7 mouse cellular contexts compared by ENCODE assay signal in the genomic region with DNA sequence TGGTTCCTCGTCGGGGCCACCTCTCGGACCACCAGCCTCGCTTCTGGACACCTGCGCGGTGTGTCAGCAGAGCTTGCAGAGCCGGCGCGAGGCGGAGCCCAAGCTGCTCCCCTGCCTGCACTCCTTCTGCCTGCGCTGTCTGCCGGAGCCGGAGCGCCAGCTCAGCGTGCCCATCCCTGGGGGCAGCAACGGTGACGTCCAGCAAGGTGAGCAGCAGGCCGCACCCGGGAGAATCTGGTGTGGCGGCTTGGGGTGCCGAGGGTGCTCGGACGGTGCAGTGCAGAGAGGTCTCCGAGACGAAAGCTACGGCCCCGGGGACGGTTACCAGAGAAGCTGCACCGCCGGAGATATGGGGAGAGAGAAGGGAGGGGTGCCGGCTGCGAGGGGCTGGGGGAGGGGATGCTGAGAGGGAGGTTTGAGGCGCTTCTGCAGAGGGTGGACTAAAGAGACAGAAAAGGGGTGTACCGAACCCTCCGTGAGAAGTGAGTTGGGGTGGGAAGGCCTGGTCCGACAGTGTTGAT. TPM values are rescaled to one million over a fixed set of nuclear protein-coding genes. Genes with fewer than 3 reads are reported as not detected.
DNase-seq lines count a peak whose midpoint lies in the region; ATAC-seq and TF ChIP-seq lines count a peak whose summit lies in the region.

No protein-coding gene starts in this region.

- peak overlapping the region; percentile 84 for H3K4me2 ChIP-seq in limb, embryonic 14.5 days (replicated peaks; ENCODE audit: low read depth, low read length, severe bottlenecking)
- H3K4me2 ChIP-seq in midbrain, embryonic 15.5 days = peak overlapping the region; percentile 64

- peaks cover 7% of the 10 kb centered on the region; the same call in 1 of the 2 replicates for H3K36me3 ChIP-seq in limb, embryonic 14.5 days (ENCODE audit: control insufficient read depth, insufficient read depth, low read length)
- no peaks in the 10 kb centered on the region for H3K36me3 ChIP-seq in midbrain, embryonic 15.5 days (replicated peaks)

- no peaks in the 10 kb centered on the region for H3K9me3 ChIP-seq in limb, embryonic 14.5 days (ENCODE audit: control insufficient read depth, low read length)
- no peaks in the 10 kb centered on the region for H3K9me3 ChIP-seq in midbrain, embryonic 15.5 days

- no peaks in the 10 kb centered on the region for H3K27me3 ChIP-seq in limb, embryonic 14.5 days (ENCODE audit: control insufficient read depth, insufficient read depth, low read length)
- H3K27me3 ChIP-seq in midbrain, embryonic 15.5 days (replicated peaks) = no peaks in the 10 kb centered on the region

- whole genome bisulfite sequencing in limb, embryonic 14.5 days = under 1% methylated on average over 32 of the region's 36 CpGs
- 0% methylated on average over 36 of the region's 36 CpGs for WGBS in midbrain, embryonic 15.5 days

- peak; percentile 48 for DNase-seq in adrenal gland, adult 8-10 months
- DNase-seq in embryo, embryonic 10.5 days (ENCODE audit: low spot score) = peak; percentile 64
- DNase-seq in gastrocnemius, postnatal 25 days = peak; percentile 43
- DNase-seq in kidney, adult 11 months = peak; percentile 50
- peak; percentile 16 for DNase-seq in limb, embryonic 14.5 days (ENCODE audit: low spot score)
- DNase-seq in spleen, postnatal 10 days (ENCODE audit: low spot score in 2 of 2) = peak; percentile 70 to 71

- H3K27ac ChIP-seq in limb, embryonic 14.5 days (replicated peaks; ENCODE audit: low read depth, low read length) = peak overlapping the region; percentile 96
- peak overlapping the region; percentile 99 for H3K27ac ChIP-seq in midbrain, embryonic 15.5 days

- ATAC-seq in limb, embryonic 14.5 days (ENCODE audit: low FRiP score, low read depth) = peak; percentile 21
- ATAC-seq in midbrain, embryonic 15.5 days (replicated peaks) = peak; percentile 79

- peak overlapping the region; percentile 100 for H3K4me3 ChIP-seq in limb, embryonic 14.5 days (replicated peaks; ENCODE audit: low read length)
- H3K4me3 ChIP-seq in midbrain, embryonic 15.5 days = peak overlapping the region; percentile 99

- H3K9ac ChIP-seq in limb, embryonic 14.5 days (ENCODE audit: low read depth, low read length, severe bottlenecking) = peak overlapping the region; percentile 97
- peak overlapping the region; percentile 99 for H3K9ac ChIP-seq in midbrain, embryonic 15.5 days

- H3K4me1 ChIP-seq in limb, embryonic 14.5 days (ENCODE audit: control insufficient read depth, insufficient read depth, low read length) = peaks cover 9% of the 10 kb centered on the region
- H3K4me1 ChIP-seq in midbrain, embryonic 15.5 days = peaks cover 37% of the 10 kb centered on the region

- TF ChIP-seq POLR2A in limb, embryonic 14.5 days (IDR thresholded peaks at IDR 0.05; ENCODE audit: borderline replicate concordance, extremely low read depth, insufficient read depth, insufficient read length) = no peak

RNA-seq across cellular contexts. Expression of a gene that starts 1.2 kb away (rescaled TPM):
- 10 to 100 TPM; 36.0 to 50.9 (median 46.6) TPM for total RNA-seq in adrenal gland, adult 8-10 months (2022)
- 10 to 100 TPM in 1 of 2 experiments, 1 to 10 TPM in 1; 8.4 to 10.4 TPM for total RNA-seq in gastrocnemius, postnatal 25 days (2021)
- 20.3 and 22.7 TPM in 2 replicates for polyA plus RNA-seq in limb, embryonic 14.5 days (2012; rRNA removed)
- 21.3 and 25.4 TPM in 2 replicates for polyA plus RNA-seq in limb, embryonic 14.5 days (2014; fragmentation: Nextera tagmentation; extraction: Ambion mirVana)
- polyA plus RNA-seq in midbrain, embryonic 15.5 days (2015; fragmentation: Nextera tagmentation; extraction: Ambion mirVana) = 26.9 and 33.7 TPM in 2 replicates

Comparison
In these comparisons a context has a peak if more than half of its experiments do, and no peak if none do; other contexts are left out.
1. Peak in every context shown above with its lines: DNase-seq, ATAC-seq, H3K4me3 ChIP-seq and H3K27ac ChIP-seq.
2. DNase-seq: peak in every context shown above with its lines; median percentile 70 in spleen, postnatal 10 days; 64 in embryo, embryonic 10.5 days; 50 in kidney, adult 11 months; 48 in adrenal gland, adult 8-10 months; 43 in gastrocnemius, postnatal 25 days; 16 in limb, embryonic 14.5 days.